Mouse (Mus musculus) intestine, embryonic 16.5 days (tissue): ENCODE measurements at regions not wholly inside any gene's neighbourhood (a gene's known extent, or its start where the extent isn't known, plus 50 kb on each side); places are given as distances from the start of the nearest gene placed in this dataset.
"Not testable (repeated sequence)": the region's sequence is repeated elsewhere in the genome, so short reads cannot be mapped to it uniquely, and the experiment has no call there.

ENCODE experiments used
- ATAC-seq: fragments of 200-750 bp; cut with Nextera tagmentation; 2 replicates; pipeline ENCODE4 v1.8.0; 2017; ENCODE audit warnings: moderate TSS enrichment, moderate library complexity
- H3K27ac ChIP-seq: fragments of 300-500 bp; sonication (generic); 2 replicates; pipeline ENCODE4 v1.5.1; 2014; ENCODE audit warnings: mild to moderate bottlenecking, low read length
- H3K27me3 ChIP-seq: fragments of 300-500 bp; sonication (generic); replicated peaks from 2 replicates; pipeline ENCODE4 v1.6.1; 2014; ENCODE audit warnings: low read length, control low read depth, mixed read lengths; ENCODE audit not compliant: control insufficient read depth, insufficient read depth
- H3K36me3 ChIP-seq: fragments of 300-500 bp; sonication (generic); 2 replicates; pipeline ENCODE4 v1.6.1; 2014; ENCODE audit warnings: low read length, control low read depth; ENCODE audit not compliant: control insufficient read depth, insufficient read depth
- H3K4me1 ChIP-seq: fragments of 300-500 bp; sonication (generic); 2 replicates; pipeline ENCODE4 v1.6.1; 2014; ENCODE audit warnings: low read length, control low read depth, mixed read lengths; ENCODE audit not compliant: control insufficient read depth, insufficient read depth
- H3K4me2 ChIP-seq: fragments of 300-500 bp; sonication (generic); 2 replicates; pipeline ENCODE4 v1.6.1; 2014; ENCODE audit warnings: low read depth, low read length, control low read depth
- H3K4me3 ChIP-seq: fragments of 300-500 bp; sonication (generic); 2 replicates; pipeline ENCODE4 v1.5.1; 2014; ENCODE audit warnings: mild to moderate bottlenecking, low read length
- H3K9ac ChIP-seq: fragments of 300-500 bp; sonication (generic); 2 replicates; pipeline ENCODE4 v1.6.1; 2014; ENCODE audit warnings: low read depth, low read length
- H3K9me3 ChIP-seq: fragments of 300-500 bp; sonication (generic); 2 replicates; pipeline ENCODE4 v1.6.1; 2016; ENCODE audit warnings: low read length, control low read depth; ENCODE audit not compliant: control insufficient read depth
- WGBS: fragments of 180-500 bp; shearing (Covaris S2); extraction: QIAGEN DNeasy Blood & Tissue Kit; methylation state at CpG from one replicate; pipeline ENCODE4 v1.1.7; 2014; 5-methylcytosine and 5-hydroxymethylcytosine counted together

- H3K36me3 ChIP-seq, H3K4me2 ChIP-seq, H3K9me3 ChIP-seq, H3K27ac ChIP-seq, H3K9ac ChIP-seq, H3K27me3 ChIP-seq, ATAC-seq, H3K4me3 ChIP-seq, H3K4me1 ChIP-seq: not testable (repeated sequence)
- WGBS, result 89% methylated on average over 1 of the region's 1 CpGs
Measured at GRCm38 (mm10) chr13:97466585-97466984, 225.7 kb downstream of the Enc1 start.

DNA sequence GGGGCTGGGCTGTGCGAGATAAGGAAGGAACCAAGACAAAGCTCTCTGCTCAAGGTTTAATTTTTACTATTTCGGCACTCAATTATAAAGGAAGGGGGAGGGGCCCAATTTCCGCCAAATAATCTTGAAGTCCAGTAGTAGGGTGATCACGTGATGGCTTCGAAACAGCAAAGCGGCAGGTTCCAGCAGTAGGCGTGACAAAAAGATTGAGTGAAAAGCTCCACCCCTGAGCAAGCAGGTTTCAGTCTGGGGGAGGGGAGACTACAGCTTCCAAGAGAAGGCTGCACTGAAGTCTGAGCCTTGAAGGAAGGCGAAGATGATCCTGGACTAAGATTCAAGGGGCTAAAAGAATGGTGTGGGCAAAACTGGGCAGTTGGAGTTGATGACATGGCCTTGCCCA lies 222.9 kb downstream of the Enc1 start:
- no peaks in the 10 kb centered on the region for H3K9me3 ChIP-seq
- no peak overlapping the region for H3K9ac ChIP-seq
- H3K4me1 ChIP-seq, result no peaks in the 10 kb centered on the region
- ATAC-seq, result no peak
- H3K4me3 ChIP-seq, result no peak overlapping the region
- no peak overlapping the region for H3K27ac ChIP-seq
- WGBS, result 79% methylated on average over 7 of the region's 8 CpGs
- no peaks in the 10 kb centered on the region for H3K27me3 ChIP-seq
- H3K4me2 ChIP-seq, result no peak overlapping the region
- no peaks in the 10 kb centered on the region for H3K36me3 ChIP-seq

DNA sequence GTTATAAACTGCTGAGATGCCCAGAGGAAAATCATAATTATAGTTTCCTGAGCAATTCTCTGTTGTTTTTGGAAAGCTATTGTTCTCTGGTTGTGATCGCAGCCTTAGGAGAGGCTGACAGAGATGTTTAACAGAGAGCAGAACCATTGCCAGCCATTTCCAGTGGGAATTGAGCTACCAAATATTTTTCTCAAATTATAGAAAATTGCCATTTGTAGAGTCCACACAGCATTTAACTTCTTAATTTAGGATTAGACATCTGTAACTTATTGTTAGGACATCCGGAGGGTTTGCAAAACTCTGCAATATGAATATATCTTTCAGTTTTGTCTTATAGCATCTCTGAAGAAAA lies 222.0 kb downstream of the Enc1 start:
- H3K4me1 ChIP-seq, result no peaks in the 10 kb centered on the region
- H3K27me3 ChIP-seq, result no peaks in the 10 kb centered on the region
- H3K27ac ChIP-seq, result peak overlapping the region; percentile 1; the same call in 1 of the 2 replicates
- no peaks in the 10 kb centered on the region for H3K36me3 ChIP-seq
- 81% methylated on average over 2 of the region's 2 CpGs for WGBS
- H3K9me3 ChIP-seq, result no peaks in the 10 kb centered on the region
- H3K4me2 ChIP-seq, result no peak overlapping the region
- no peak overlapping the region for H3K9ac ChIP-seq
- H3K4me3 ChIP-seq, result no peak overlapping the region
- ATAC-seq, result no peak

DNA sequence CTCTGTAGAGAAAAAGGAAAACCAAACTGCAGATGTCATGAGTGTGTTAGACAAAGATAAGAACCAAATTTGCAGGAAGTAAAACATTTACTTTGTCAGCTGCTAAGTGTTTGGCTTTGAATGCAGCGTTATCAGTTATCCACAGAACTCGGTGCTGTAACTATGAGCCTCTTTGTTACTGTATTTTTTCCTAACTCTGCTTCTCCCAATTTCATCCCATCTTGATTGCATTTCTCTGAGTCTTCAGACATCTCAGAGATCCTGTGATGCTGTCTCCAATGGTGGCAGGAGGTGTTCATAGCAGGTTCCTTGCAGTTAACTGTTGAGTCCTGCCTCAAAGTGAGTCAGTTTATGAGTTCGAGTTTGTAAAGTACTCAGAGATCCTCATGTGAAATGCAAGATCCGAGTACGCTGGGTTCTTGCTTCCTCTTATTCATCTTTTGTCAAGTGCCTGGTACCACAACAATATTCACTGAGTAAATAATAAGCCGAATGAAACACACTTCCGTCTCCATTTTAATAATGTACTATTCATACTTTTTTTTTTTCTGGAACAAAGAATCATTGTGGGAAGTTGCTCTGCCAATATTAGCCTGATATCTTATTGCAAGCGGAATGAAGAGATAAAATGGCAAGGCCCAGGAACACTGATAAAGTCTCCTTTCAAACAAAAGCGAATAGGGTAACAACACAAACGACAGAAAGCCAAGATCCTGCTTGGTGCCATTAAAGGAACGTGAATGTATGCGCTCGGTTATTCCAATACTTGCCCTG lies 221.4 kb downstream of the Enc1 start:
- no peaks in the 10 kb centered on the region for H3K27me3 ChIP-seq
- no peaks in the 10 kb centered on the region for H3K4me1 ChIP-seq
- peak overlapping the region; percentile 27; the same call in 1 of the 2 replicates for H3K27ac ChIP-seq
- no peaks in the 10 kb centered on the region for H3K36me3 ChIP-seq
- no peak overlapping the region for H3K4me3 ChIP-seq
- H3K9ac ChIP-seq, result no peak overlapping the region
- peak; percentile 56; the same call in 1 of the 2 replicates for ATAC-seq
- H3K9me3 ChIP-seq, result no peaks in the 10 kb centered on the region
- 43% methylated on average over 13 of the region's 13 CpGs for WGBS
- no peak overlapping the region for H3K4me2 ChIP-seq

GRCm38 (mm10) chr13:97461207-97461606 lies 220.3 kb downstream of the Enc1 start:
- Histone ChIP-seq H3K36me3 (no peaks in the 10 kb centered on the region), H3K4me1 (no peaks in the 10 kb centered on the region), H3K27me3 (no peaks in the 10 kb centered on the region), H3K4me2 (no peak overlapping the region), H3K9ac (no peak overlapping the region), H3K4me3 (no peak overlapping the region), H3K27ac (no peak overlapping the region), H3K9me3 (no peaks in the 10 kb centered on the region)
- WGBS, result 94% methylated on average over 4 of the region's 4 CpGs
- no peak for ATAC-seq

- no peak overlapping the region for H3K4me2 ChIP-seq
- no peaks in the 10 kb centered on the region for H3K36me3 ChIP-seq
- H3K9me3 ChIP-seq, result no peaks in the 10 kb centered on the region
- no peak for ATAC-seq
- 95% methylated on average over 7 of the region's 7 CpGs for WGBS
- H3K4me1 ChIP-seq, result 0 out of 2 replicates have a peak, but pooled peaks cover 5% of the 10 kb centered on the region
- H3K9ac ChIP-seq, result no peak overlapping the region
- no peaks in the 10 kb centered on the region for H3K27me3 ChIP-seq
- H3K4me3 ChIP-seq, result no peak overlapping the region
- no peak overlapping the region for H3K27ac ChIP-seq
Measured at GRCm38 (mm10) chr13:97459106-97459505, 218.2 kb downstream of the Enc1 start.

- Histone ChIP-seq H3K4me2 (no peak overlapping the region), H3K4me1 (peaks cover 25% of the 10 kb centered on the region), H3K9me3 (no peaks in the 10 kb centered on the region), H3K27me3 (no peaks in the 10 kb centered on the region), H3K36me3 (no peaks in the 10 kb centered on the region), H3K27ac (no peak overlapping the region), H3K9ac (no peak overlapping the region), H3K4me3 (no peak overlapping the region)
- ATAC-seq, result no peak
- WGBS, result 41% methylated on average over 6 of the region's 6 CpGs
Measured at GRCm38 (mm10) chr13:97455961-97456360, 215.1 kb downstream of the Enc1 start.

GRCm38 (mm10) chr13:97454715-97455114 lies 213.8 kb downstream of the Enc1 start:
- Histone ChIP-seq H3K9ac (no peak overlapping the region), H3K9me3 (no peaks in the 10 kb centered on the region), H3K4me2 (no peak overlapping the region), H3K4me3 (no peak overlapping the region), H3K27me3 (no peaks in the 10 kb centered on the region), H3K36me3 (no peaks in the 10 kb centered on the region), H3K4me1 (peaks cover 33% of the 10 kb centered on the region), H3K27ac (no peak overlapping the region)
- WGBS, result 81% methylated on average over 8 of the region's 8 CpGs
- no peak for ATAC-seq

DNA sequence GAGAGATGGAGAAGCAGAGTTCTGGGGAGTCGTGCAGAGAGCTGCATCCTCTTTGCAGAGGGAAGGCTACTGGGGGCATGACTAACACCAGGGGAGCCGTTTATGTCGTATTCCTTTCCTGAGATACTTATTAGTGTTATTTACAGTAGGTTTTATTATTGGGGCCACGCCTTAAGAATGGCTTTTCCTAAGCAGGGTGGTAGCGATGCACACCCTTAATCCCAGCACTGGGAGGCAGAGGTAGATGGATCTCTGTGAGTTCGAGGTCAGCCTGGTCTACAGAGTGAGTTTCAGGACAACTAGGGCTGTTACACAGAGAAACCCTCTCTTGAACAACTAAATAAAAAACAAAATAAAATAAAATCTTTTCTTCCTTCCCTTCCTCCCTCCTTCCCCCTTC lies 212.6 kb downstream of the Enc1 start:
- no peak overlapping the region for H3K4me2 ChIP-seq
- H3K4me1 ChIP-seq, result peaks cover 34% of the 10 kb centered on the region
- no peaks in the 10 kb centered on the region for H3K36me3 ChIP-seq
- 44% methylated on average over 6 of the region's 6 CpGs for WGBS
- no peaks in the 10 kb centered on the region for H3K9me3 ChIP-seq
- H3K4me3 ChIP-seq, result no peak overlapping the region
- peak; percentile 18; the same call in 1 of the 2 replicates for ATAC-seq
- peak overlapping the region; percentile 25; the same call in 1 of the 2 replicates for H3K27ac ChIP-seq
- H3K9ac ChIP-seq, result no peak overlapping the region
- H3K27me3 ChIP-seq, result no peaks in the 10 kb centered on the region

GRCm38 (mm10) chr13:97453090-97453430 lies 212.2 kb downstream of the Enc1 start:
- Histone ChIP-seq H3K27me3 (no peaks in the 10 kb centered on the region), H3K4me2 (no peak overlapping the region), H3K4me1 (peaks cover 34% of the 10 kb centered on the region), H3K9ac (no peak overlapping the region), H3K27ac (peak overlapping the region; percentile 25), H3K36me3 (no peaks in the 10 kb centered on the region), H3K9me3 (no peaks in the 10 kb centered on the region), H3K4me3 (no peak overlapping the region)
- peak; percentile 84 for ATAC-seq
- WGBS, result 19% methylated on average over 5 of the region's 5 CpGs
